Mouse (Mus musculus) erythroblast, embryonic 14.5 days (primary cell): ENCODE data around the gene Sec31a.

ENCODE experiments used
- GATA1 ChIP-seq: IDR thresholded peaks from 2 replicates; pipeline ENCODE4 v1.6.1; 2012; ENCODE audit warnings: low read length, inconsistent platforms, mixed read lengths
- TAL1 ChIP-seq: IDR thresholded peaks from 3 replicates; pipeline ENCODE4 v1.6.1; 2012; ENCODE audit warnings: low read length, inconsistent platforms, mixed read lengths

DNA sequence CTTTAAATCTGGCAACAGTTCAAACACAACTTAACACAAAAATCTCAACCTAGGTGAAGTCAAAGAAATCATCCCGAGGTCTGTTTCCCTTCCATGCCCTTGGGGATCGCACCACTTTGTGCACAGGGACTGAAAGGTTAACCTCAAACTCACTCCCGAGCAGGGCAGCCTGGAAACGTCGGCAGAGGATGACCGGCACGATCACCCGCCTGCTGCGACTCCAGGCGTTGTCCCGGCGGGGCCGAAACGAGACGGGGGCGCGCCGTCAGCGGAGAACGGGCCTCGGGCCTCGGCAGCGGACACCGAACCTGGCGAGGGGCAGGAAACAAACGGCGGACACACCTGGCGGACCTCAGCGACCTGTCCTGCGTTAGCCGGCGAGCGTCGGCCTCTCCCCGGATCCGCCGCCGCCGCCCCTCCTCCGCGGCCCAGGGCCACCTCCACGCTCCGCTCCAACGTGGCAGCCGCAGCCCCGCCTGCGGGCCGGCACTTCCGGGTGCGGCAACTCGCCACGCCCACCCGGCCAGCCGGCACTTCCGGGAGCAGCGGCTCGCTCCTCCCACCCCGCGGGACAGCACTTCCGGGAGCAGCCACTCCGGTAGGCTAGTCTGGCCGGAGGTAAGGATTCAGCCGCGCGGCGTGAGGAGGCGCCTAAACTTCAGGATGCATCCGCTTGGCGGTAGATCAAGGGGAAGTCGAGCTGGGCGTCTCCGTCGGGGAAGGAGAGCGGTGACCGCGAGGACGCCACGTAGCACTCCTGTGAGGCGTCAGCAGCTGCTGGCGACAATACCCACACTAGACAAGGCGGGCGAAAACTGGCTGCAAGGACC, at the start of gene Sec31a:
- TF ChIP-seq GATA1 (no peak), TAL1 (no peak)
